Mouse (Mus musculus) myocyte (in vitro differentiated cells): ENCODE data around the gene Sptlc3. TPM values are rescaled to one million over a fixed set of nuclear protein-coding genes. Genes with fewer than 3 reads are reported as not detected.

ENCODE experiments used
- H3K27me3 ChIP-seq: one replicate; pipeline ENCODE4 v1.6.1; 2011; ENCODE audit not compliant: control insufficient read depth, insufficient read depth, insufficient read length
- H3K36me3 ChIP-seq: one replicate; pipeline ENCODE4 v1.6.1; 2011; ENCODE audit not compliant: control insufficient read depth, insufficient read depth
- H3K4me2 ChIP-seq: one replicate; pipeline ENCODE4 v1.6.1; 2011; ENCODE audit warnings: low read depth, control low read depth
- H3K4me3 ChIP-seq: one replicate; pipeline ENCODE4 v1.5.1; 2011; ENCODE audit warnings: mild to moderate bottlenecking, control low read depth, moderate library complexity
- H3K79me2 ChIP-seq: one replicate; pipeline ENCODE4 v1.6.1; 2011; ENCODE audit not compliant: control insufficient read depth, insufficient read depth
- H3ac ChIP-seq: one replicate; pipeline ENCODE4 v1.6.1; 2011; ENCODE audit not compliant: control insufficient read depth, insufficient read length
- CEBPB ChIP-seq: IDR thresholded peaks from 2 replicates; pipeline ENCODE4 v1.6.1; 2011; ENCODE audit warnings: mild to moderate bottlenecking, moderate library complexity; ENCODE audit not compliant: poor library complexity, insufficient read depth, severe bottlenecking
- E2F4 ChIP-seq: IDR thresholded peaks from one replicate; pipeline ENCODE4 v1.6.1; 2011; ENCODE audit warnings: mild to moderate bottlenecking, control low read depth, moderate library complexity; ENCODE audit not compliant: insufficient read depth
- MAX ChIP-seq: IDR thresholded peaks from one replicate; pipeline ENCODE4 v1.6.1; 2011; ENCODE audit warnings: low read depth, mild to moderate bottlenecking, control low read depth
- MYOD1 ChIP-seq, 3 experiments: IDR thresholded peaks; one replicate each; pipeline ENCODE4 v1.6.1; 2011; ENCODE audit warnings: control low read depth in 2 of 3, low read depth in 2 of 3, mild to moderate bottlenecking in 2 of 3, moderate library complexity in 1 of 3; ENCODE audit not compliant: insufficient read length in 2 of 3, control insufficient read depth in 1 of 3
- MYOG ChIP-seq, 3 experiments: IDR thresholded peaks; one replicate each; pipeline ENCODE4 v1.6.1; 2011; ENCODE audit warnings: control low read depth in 2 of 3, low read depth in 2 of 3, mild to moderate bottlenecking in 2 of 3; ENCODE audit not compliant: insufficient read length in 2 of 3, control insufficient read depth in 1 of 3, insufficient read depth in 1 of 3
- POLR2A ChIP-seq: IDR thresholded peaks from one replicate; pipeline ENCODE4 v1.6.1; 2011; ENCODE audit warnings: low read depth, mild to moderate bottlenecking, control low read depth, moderate library complexity; ENCODE audit not compliant: insufficient read length
- POLR2AphosphoS2 ChIP-seq: IDR thresholded peaks from one replicate; pipeline ENCODE4 v1.6.1; 2011; ENCODE audit warnings: low read depth, control low read depth; ENCODE audit not compliant: insufficient read length
- REST ChIP-seq: IDR thresholded peaks from one replicate; pipeline ENCODE4 v1.6.1; 2011; ENCODE audit warnings: mild to moderate bottlenecking, control low read depth, moderate library complexity; ENCODE audit not compliant: insufficient read depth, insufficient read length
- SRF ChIP-seq: IDR thresholded peaks from one replicate; pipeline ENCODE4 v1.6.1; 2011; ENCODE audit warnings: low read depth; ENCODE audit not compliant: control insufficient read depth, insufficient read length
- TCF12 ChIP-seq: IDR thresholded peaks from one replicate; pipeline ENCODE4 v1.6.1; 2011; ENCODE audit warnings: mild to moderate bottlenecking, control low read depth; ENCODE audit not compliant: poor library complexity, insufficient read depth, severe bottlenecking
- TCF3 ChIP-seq: IDR thresholded peaks from one replicate; pipeline ENCODE4 v1.6.1; 2011; ENCODE audit warnings: low read depth, control low read depth; ENCODE audit not compliant: insufficient read length
- USF1 ChIP-seq: IDR thresholded peaks from one replicate; pipeline ENCODE4 v1.6.1; 2011; ENCODE audit warnings: low read depth, mild to moderate bottlenecking, control low read depth, moderate library complexity
- polyA plus RNA-seq: library from polyadenylated mRNA; unstranded; fragments of >200 nt; fragmentation: generic; extraction: Trizol; gene quantifications from one replicate; pipeline ENCODE4 v1.2.1, GENCODE M21; 2012; ENCODE audit warnings: missing spikeins

Sptlc3 gene
- polyA plus RNA-seq, 1 experiment: not detected

GRCm38 (mm10) chr2:139634506-139634905, 140.8 kb downstream of the Sptlc3 start:
- Histone ChIP-seq H3ac (no peak overlapping the region), H3K36me3 (no peaks in the 10 kb centered on the region), H3K79me2 (no peaks in the 10 kb centered on the region), H3K4me3 (no peak overlapping the region), H3K4me2 (no peak overlapping the region), H3K27me3 (no peaks in the 10 kb centered on the region)
- TF ChIP-seq SRF: no peak
- no peak for TF ChIP-seq E2F4
- no peak for TF ChIP-seq USF1
- TF ChIP-seq MYOD1 (IDR thresholded peaks at IDR 0.05; ENCODE audit: control insufficient read depth in 1 of 3, insufficient read length in 2 of 3, low read depth in 2 of 3): no peak
- no peak for TF ChIP-seq TCF3
- TF ChIP-seq POLR2AphosphoS2: no peak
- TF ChIP-seq MYOG (IDR thresholded peaks at IDR 0.05; ENCODE audit: control insufficient read depth in 1 of 3, insufficient read depth in 1 of 3, insufficient read length in 2 of 3, low read depth in 2 of 3): no peak
- no peak for TF ChIP-seq CEBPB
- no peak for TF ChIP-seq POLR2A
- TF ChIP-seq TCF12: no peak
- TF ChIP-seq REST: no peak
- no peak for TF ChIP-seq MAX

- no peak overlapping the region for H3ac ChIP-seq
- H3K79me2 ChIP-seq: no peaks in the 10 kb centered on the region
- TF ChIP-seq CEBPB (no peak), USF1 (no peak), POLR2A (no peak), TCF12 (no peak), E2F4 (no peak)
- H3K4me3 ChIP-seq: no peak overlapping the region
- H3K27me3 ChIP-seq: no peaks in the 10 kb centered on the region
- H3K36me3 ChIP-seq: no peaks in the 10 kb centered on the region
- H3K4me2 ChIP-seq: no peak overlapping the region
Observed at GRCm38 (mm10) chr2:139637861-139638260, 144.1 kb downstream of the Sptlc3 start.

- Histone ChIP-seq H3K36me3 (no peaks in the 10 kb centered on the region), H3ac (no peak overlapping the region), H3K79me2 (no peaks in the 10 kb centered on the region), H3K4me3 (no peak overlapping the region), H3K4me2 (no peak overlapping the region), H3K27me3 (no peaks in the 10 kb centered on the region)
- no peak for TF ChIP-seq POLR2A
- no peak for TF ChIP-seq USF1
- no peak for TF ChIP-seq SRF
- TF ChIP-seq MYOG (IDR thresholded peaks at IDR 0.05; ENCODE audit: control insufficient read depth in 1 of 3, insufficient read depth in 1 of 3, insufficient read length in 2 of 3, low read depth in 2 of 3): no peak
- TF ChIP-seq TCF12: no peak
- TF ChIP-seq E2F4: no peak
- no peak for TF ChIP-seq TCF3
Observed at GRCm38 (mm10) chr2:139641757-139642385, 148.2 kb downstream of the Sptlc3 start.

GRCm38 (mm10) chr2:139649518-139649917, 155.8 kb downstream of the Sptlc3 start:
- Histone ChIP-seq H3K36me3 (no peaks in the 10 kb centered on the region), H3ac (no peak overlapping the region), H3K27me3 (no peaks in the 10 kb centered on the region), H3K4me2 (no peak overlapping the region), H3K79me2 (no peaks in the 10 kb centered on the region), H3K4me3 (no peak overlapping the region)
- TF ChIP-seq CEBPB (no peak), POLR2AphosphoS2 (no peak), TCF3 (no peak), REST (no peak), E2F4 (no peak), MAX (no peak), MYOG (IDR thresholded peaks at IDR 0.05; ENCODE audit: control insufficient read depth in 1 of 3, insufficient read depth in 1 of 3, insufficient read length in 2 of 3, low read depth in 2 of 3) (no peak), POLR2A (no peak), MYOD1 (IDR thresholded peaks at IDR 0.05; ENCODE audit: control insufficient read depth in 1 of 3, insufficient read length in 2 of 3, low read depth in 2 of 3) (no peak), TCF12 (no peak), SRF (no peak), USF1 (no peak)

- no peaks in the 10 kb centered on the region for H3K79me2 ChIP-seq
- no peaks in the 10 kb centered on the region for H3K27me3 ChIP-seq
- no peak overlapping the region for H3K4me3 ChIP-seq
- no peaks in the 10 kb centered on the region for H3K36me3 ChIP-seq
- H3ac ChIP-seq: no peak overlapping the region
- no peak overlapping the region for H3K4me2 ChIP-seq
- TF ChIP-seq CEBPB (no peak), SRF (no peak), POLR2A (no peak), MYOD1 (IDR thresholded peaks at IDR 0.05; ENCODE audit: control insufficient read depth in 1 of 3, insufficient read length in 2 of 3, low read depth in 2 of 3) (no peak), POLR2AphosphoS2 (no peak), TCF3 (no peak), MYOG (IDR thresholded peaks at IDR 0.05; ENCODE audit: control insufficient read depth in 1 of 3, insufficient read depth in 1 of 3, insufficient read length in 2 of 3, low read depth in 2 of 3) (no peak), TCF12 (no peak), MAX (no peak)
Observed at GRCm38 (mm10) chr2:139656750-139657149, 163.0 kb downstream of the Sptlc3 start.
